Mouse (Mus musculus): ENCODE results near the gene Fat2.
A peak's percentile ranks its signal among the peaks of the same experiment; 100 is the strongest.

The Fat2 gene

GRCm38 (mm10) chr11:55329868-55330772, 6.2 kb downstream of the Fat2 start:
- no peak for DNase-seq (ENCODE audit: low spot score in 2 of 2)

GRCm38 (mm10) chr11:55327558-55328409, 8.6 kb downstream of the Fat2 start:
- DNase-seq (ENCODE audit: low spot score in 2 of 2), result peak; percentile 70 to 72

- peak; percentile 51 to 60 for DNase-seq (ENCODE audit: low spot score in 2 of 2)
Measured at GRCm38 (mm10) chr11:55327111-55327510, 9.3 kb downstream of the Fat2 start.

- DNase-seq (ENCODE audit: low spot score in 2 of 2), result no peak
Measured at GRCm38 (mm10) chr11:55326211-55326610, 10.2 kb downstream of the Fat2 start.

- no peak for DNase-seq (ENCODE audit: low spot score in 2 of 2)
Measured at GRCm38 (mm10) chr11:55323854-55324253, 12.5 kb downstream of the Fat2 start.

GRCm38 (mm10) chr11:55320990-55321389, 15.4 kb downstream of the Fat2 start:
- no peak for DNase-seq (ENCODE audit: low spot score in 2 of 2)

GRCm38 (mm10) chr11:55315966-55316365, 20.4 kb downstream of the Fat2 start:
- peak; percentile 19 to 36 for DNase-seq (ENCODE audit: low spot score in 2 of 2)

- no peak for DNase-seq (ENCODE audit: low spot score in 2 of 2)
Measured at GRCm38 (mm10) chr11:55314704-55315047, 21.7 kb downstream of the Fat2 start.

- peak; percentile 52 to 63 for DNase-seq (ENCODE audit: low spot score in 2 of 2)
Measured at GRCm38 (mm10) chr11:55313768-55314703, 22.3 kb downstream of the Fat2 start.

GRCm38 (mm10) chr11:55302350-55302749, 34.0 kb downstream of the Fat2 start:
- no peak for DNase-seq (ENCODE audit: low spot score in 2 of 2)

GRCm38 (mm10) chr11:55293179-55293578, 43.2 kb downstream of the Fat2 start:
- DNase-seq (ENCODE audit: low spot score in 2 of 2), result no peak

GRCm38 (mm10) chr11:55291901-55292300, 44.5 kb downstream of the Fat2 start:
- DNase-seq (ENCODE audit: low spot score in 2 of 2), result no peak

- no peak for DNase-seq (ENCODE audit: low spot score in 2 of 2)
Measured at GRCm38 (mm10) chr11:55289851-55290391, 46.4 kb downstream of the Fat2 start.

- no peak for DNase-seq (ENCODE audit: low spot score in 2 of 2)
Measured at GRCm38 (mm10) chr11:55274756-55275155, 61.6 kb downstream of the Fat2 start.

- DNase-seq (ENCODE audit: low spot score in 2 of 2), result no peak
Measured at GRCm38 (mm10) chr11:55268580-55268979, 67.8 kb downstream of the Fat2 start.

GRCm38 (mm10) chr11:55265647-55266046, 70.7 kb downstream of the Fat2 start:
- no peak for DNase-seq (ENCODE audit: low spot score in 2 of 2)

- no peak for DNase-seq (ENCODE audit: low spot score in 2 of 2)
Measured at GRCm38 (mm10) chr11:55264318-55264717, 72.0 kb downstream of the Fat2 start.

GRCm38 (mm10) chr11:55262000-55262399, 74.4 kb downstream of the Fat2 start:
- DNase-seq (ENCODE audit: low spot score in 2 of 2), result peak in 1 of 2 experiments; percentile 41

- DNase-seq (ENCODE audit: low spot score in 2 of 2), result no peak
Measured at GRCm38 (mm10) chr11:55261105-55261504, 75.3 kb downstream of the Fat2 start.

GRCm38 (mm10) chr11:55253391-55253790, 83.0 kb downstream of the Fat2 start:
- DNase-seq (ENCODE audit: low spot score in 2 of 2), result no peak

- no peak for DNase-seq (ENCODE audit: low spot score in 2 of 2)
Measured at GRCm38 (mm10) chr11:55250527-55250926, 85.8 kb downstream of the Fat2 start.
